Mouse (Mus musculus): ENCODE data around the gene Lef1.

DNA sequence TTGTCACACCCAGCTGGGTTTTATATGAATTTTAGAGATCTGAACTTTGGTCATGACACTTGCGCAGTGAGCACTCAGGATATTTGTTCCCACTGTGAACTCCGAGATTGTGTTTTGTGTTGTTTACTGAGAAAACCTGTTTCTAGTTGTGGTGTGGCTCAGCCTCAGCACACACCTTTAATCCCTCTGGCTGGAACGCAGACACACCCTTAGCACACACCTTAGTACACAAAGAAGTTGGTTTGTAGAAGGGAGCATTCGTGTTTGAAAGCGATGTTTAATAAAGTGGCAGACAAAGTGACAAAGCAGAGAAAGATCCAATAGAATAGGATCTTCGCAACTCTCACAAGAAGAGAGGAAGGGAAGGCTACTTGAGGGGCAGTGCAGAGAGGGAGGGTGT, 150.1 kb downstream of the Lef1 start:
- no peak for TF ChIP-seq CTCF (IDR thresholded peaks at IDR 0.05; ENCODE audit: insufficient read depth, low read length)
- TF ChIP-seq POLR2A (IDR thresholded peaks at IDR 0.05; ENCODE audit: borderline replicate concordance, extremely low read depth, low read depth, low read length), result no peak
